Mouse (Mus musculus): ENCODE results near the gene Hspg2.

- TF ChIP-seq POLR2A (IDR thresholded peaks at IDR 0.05; ENCODE audit: insufficient read depth, low read depth, low read length) (no peak), CTCF (IDR thresholded peaks at IDR 0.05) (no peak), EP300 (IDR thresholded peaks at IDR 0.05; ENCODE audit: insufficient read depth, low read depth, low read length) (no peak)
Measured at GRCm38 (mm10) chr4:137456581-137456980, 12.0 kb upstream of the Hspg2 start.
